ENCODE assay signal across 9 mouse cellular contexts in genomic region chr15:91463026-91463661, GRCm38 (mm10).
DNase-seq lines count a peak whose midpoint lies in the region; ATAC-seq and TF ChIP-seq lines count a peak whose summit lies in the region.
"Had no signal": no experiment of that assay in that cellular context is flagged by ENCODE, and none has a peak within 500 bp of the region (broad histone marks: within the 10 kb centered on the region; RNA-seq: fewer than 3 reads in every experiment).

No protein-coding gene starts in this region.

- no peaks in the 10 kb centered on the region for H3K4me1 ChIP-seq in heart, embryonic 10.5 days
- H3K4me1 ChIP-seq in olfactory bulb, adult 2 months (ENCODE audit: control insufficient read depth, insufficient read depth, low read length), result peaks cover 6% of the 10 kb centered on the region; the same call in 1 of the 2 replicates
- no peaks in the 10 kb centered on the region for H3K4me1 ChIP-seq in intestine, postnatal 0 days (replicated peaks; ENCODE audit: control insufficient read depth, insufficient read depth, low read length)
- H3K4me1 ChIP-seq in liver, postnatal 0 days (ENCODE audit: insufficient read depth), result no peaks in the 10 kb centered on the region

- H3K27me3 ChIP-seq in heart, embryonic 10.5 days (ENCODE audit: insufficient read depth, poor library complexity, severe bottlenecking), result no peaks in the 10 kb centered on the region
- no peaks in the 10 kb centered on the region for H3K27me3 ChIP-seq in intestine, postnatal 0 days (replicated peaks; ENCODE audit: control insufficient read depth, insufficient read depth, low read length)
- H3K27me3 ChIP-seq in liver, postnatal 0 days (ENCODE audit: insufficient read depth, low read length), result no peaks in the 10 kb centered on the region

- 73% methylated on average over 16 of the region's 16 CpGs for WGBS in heart, embryonic 10.5 days
- WGBS in olfactory bulb, adult 2 months, result 33% methylated on average over 16 of the region's 16 CpGs
- WGBS in intestine, postnatal 0 days, result 72% methylated on average over 16 of the region's 16 CpGs
- 76% methylated on average over 16 of the region's 16 CpGs for WGBS in liver, postnatal 0 days (ENCODE audit: insufficient replicate concordance)

- DNase-seq in heart, adult 8-10 months (ENCODE audit: low spot score), result peak; percentile 8
- DNase-seq in heart, embryonic 10.5 days (ENCODE audit: low spot score), result no peak
- DNase-seq in adrenal gland, adult 2 months, result peak; percentile 79
- DNase-seq in cerebellum, postnatal 14 days, result peak; percentile 71 to 76
- no peak for DNase-seq in liver, postnatal 0 days
- no peak for DNase-seq in spleen, adult 18-20 months
- DNase-seq: kidney, adult 2 months had no signal

- no peak overlapping the region for H3K9ac ChIP-seq in intestine, postnatal 0 days (ENCODE audit: low read depth, low read length)
- no peak overlapping the region for H3K9ac ChIP-seq in liver, postnatal 0 days (replicated peaks)

- TF ChIP-seq CTCF in olfactory bulb, adult 2 months (IDR thresholded peaks at IDR 0.05; ENCODE audit: insufficient read depth, low read depth, low read length), result no peak
- no peak for TF ChIP-seq CTCF in intestine, postnatal 0 days (IDR thresholded peaks at IDR 0.05; ENCODE audit: low read depth)
- no peak for TF ChIP-seq CTCF in liver, postnatal 0 days (IDR thresholded peaks at IDR 0.05; ENCODE audit: low read depth)

- H3K4me3 ChIP-seq in heart, embryonic 10.5 days, result no peak overlapping the region
- H3K4me3 ChIP-seq in olfactory bulb, adult 2 months (ENCODE audit: insufficient read depth, low read depth, low read length), result no peak overlapping the region
- H3K4me3 ChIP-seq in intestine, postnatal 0 days (ENCODE audit: low read depth, low read length), result no peak overlapping the region
- no peak overlapping the region for H3K4me3 ChIP-seq in liver, postnatal 0 days (ENCODE audit: low read depth, low read length)

- TF ChIP-seq POLR2A in olfactory bulb, adult 2 months (IDR thresholded peaks at IDR 0.05; ENCODE audit: insufficient read depth, low read depth, low read length), result no peak

- H3K9me3 ChIP-seq in heart, embryonic 10.5 days, result no peaks in the 10 kb centered on the region
- no peaks in the 10 kb centered on the region for H3K9me3 ChIP-seq in intestine, postnatal 0 days (ENCODE audit: control insufficient read depth)
- no peaks in the 10 kb centered on the region for H3K9me3 ChIP-seq in liver, postnatal 0 days (ENCODE audit: low read length)

- H3K4me2 ChIP-seq in intestine, postnatal 0 days (replicated peaks; ENCODE audit: low read depth), result no peak overlapping the region
- H3K4me2 ChIP-seq in liver, postnatal 0 days (ENCODE audit: low read depth, low read length), result no peak overlapping the region

- no peaks in the 10 kb centered on the region for H3K36me3 ChIP-seq in heart, embryonic 10.5 days
- no peaks in the 10 kb centered on the region for H3K36me3 ChIP-seq in intestine, postnatal 0 days (ENCODE audit: control insufficient read depth, insufficient read depth)
- H3K36me3 ChIP-seq in liver, postnatal 0 days (replicated peaks; ENCODE audit: insufficient read depth, low read length), result no peaks in the 10 kb centered on the region

- no peak for TF ChIP-seq EP300 in liver, postnatal 0 days (IDR thresholded peaks at IDR 0.05; ENCODE audit: low read depth)

- H3K27ac ChIP-seq in heart, embryonic 10.5 days, result no peak overlapping the region
- peak overlapping the region; percentile 80 for H3K27ac ChIP-seq in olfactory bulb, adult 2 months (ENCODE audit: insufficient read depth, low read depth, low read length)
- H3K27ac ChIP-seq in intestine, postnatal 0 days (ENCODE audit: low read depth, low read length), result no peak overlapping the region
- H3K27ac ChIP-seq in liver, postnatal 0 days (ENCODE audit: low read depth), result no peak overlapping the region

- no peak for ATAC-seq in intestine, postnatal 0 days
- ATAC-seq in liver, postnatal 0 days, result no peak

Comparison
In these comparisons a context has a peak if more than half of its experiments do, and no peak if none do; other contexts are left out.
1. DNase-seq: peak in heart, adult 8-10 months (single experiment), adrenal gland, adult 2 months (single experiment) and cerebellum, postnatal 14 days (2 of 2); none in heart, embryonic 10.5 days (single experiment), liver, postnatal 0 days (single experiment) and spleen, adult 18-20 months (0 of 2).